Comparison of ENCODE assay signal across 37 mouse cellular contexts in genomic region chr12:116317818-116318217, GRCm38 (mm10). TPM values are rescaled to one million over a fixed set of nuclear protein-coding genes. Genes with fewer than 3 reads are reported as not detected.
DNase-seq lines count a peak whose midpoint lies in the region; TF ChIP-seq lines count a peak whose summit lies in the region.
"Had no signal": no experiment of that assay in that cellular context is flagged by ENCODE, and none has a peak within 500 bp of the region (broad histone marks: within the 10 kb centered on the region; RNA-seq: fewer than 3 reads in every experiment).

No protein-coding gene starts in this region.

- no peak for TF ChIP-seq POLR2A in embryonic fibroblast, embryonic 13.5 days (IDR thresholded peaks at IDR 0.05; ENCODE audit: low read depth, low read length)
- no peak for TF ChIP-seq POLR2A in myocyte (IDR thresholded peaks at IDR 0.05; ENCODE audit: insufficient read length, low read depth)

- no peaks in the 10 kb centered on the region for H3K9me3 ChIP-seq in heart, embryonic 10.5 days
- H3K9me3 ChIP-seq: embryonic facial prominence, embryonic 10.5 days; embryonic facial prominence, embryonic 15.5 days; forebrain, embryonic 13.5 days; liver, embryonic 12.5 days; midbrain, embryonic 12.5 days had no signal

- DNase-seq in lung, postnatal 36 days: peak; percentile 21
- no peak for DNase-seq in lung, postnatal 4 days
- DNase-seq in urinary bladder, adult 18-20 months (ENCODE audit: low spot score in 2 of 2): no peak
- no peak for DNase-seq in heart, embryonic 10.5 days (ENCODE audit: low spot score)
- no peak for DNase-seq in MN1 (ENCODE audit: low spot score)
- DNase-seq: adrenal gland, postnatal 10 days; B cell, adult 2 months; cerebellum, adult 11 months; cerebellum, postnatal 14 days; gastrocnemius, postnatal 36 days; heart, adult 2 months; heart, postnatal 14 days; kidney, adult 18-20 months; kidney, postnatal 36 days; layer of hippocampus, postnatal 36 days; left cerebral cortex, postnatal 4 days; liver, postnatal 0 days; right cerebral cortex, postnatal 25 days; spleen, adult 18-20 months; thymus, adult 18-20 months; thymus, postnatal 25 days had no signal

- H3K27ac ChIP-seq in embryonic fibroblast, embryonic 13.5 days (ENCODE audit: insufficient read depth, low read length): peak overlapping the region; percentile 92
- no peak overlapping the region for H3K27ac ChIP-seq in heart, embryonic 10.5 days
- H3K27ac ChIP-seq: embryonic facial prominence, embryonic 10.5 days; embryonic facial prominence, embryonic 15.5 days; forebrain, embryonic 13.5 days; heart, adult 2 months; liver, embryonic 12.5 days; midbrain, embryonic 12.5 days had no signal

- TF ChIP-seq CTCF in embryonic fibroblast, embryonic 13.5 days (IDR thresholded peaks at IDR 0.05; ENCODE audit: borderline replicate concordance, insufficient read depth, low read length): no peak

- H3K4me1 ChIP-seq in embryonic fibroblast, embryonic 13.5 days (ENCODE audit: control insufficient read depth, insufficient read depth, low read length): 0 out of 2 replicates have a peak, but pooled peaks cover 3% of the 10 kb centered on the region
- H3K4me1 ChIP-seq in heart, embryonic 10.5 days: no peaks in the 10 kb centered on the region
- H3K4me1 ChIP-seq: embryonic facial prominence, embryonic 10.5 days; embryonic facial prominence, embryonic 15.5 days; forebrain, embryonic 13.5 days; midbrain, embryonic 12.5 days had no signal

- H3K4me3 ChIP-seq in embryonic fibroblast, embryonic 13.5 days (ENCODE audit: insufficient read depth, low read length): no peak overlapping the region
- no peak overlapping the region for H3K4me3 ChIP-seq in myocyte
- H3K4me3 ChIP-seq in heart, embryonic 10.5 days: no peak overlapping the region
- H3K4me3 ChIP-seq: embryonic facial prominence, embryonic 10.5 days; embryonic facial prominence, embryonic 15.5 days; forebrain, embryonic 13.5 days; heart, adult 2 months; liver, embryonic 12.5 days; midbrain, embryonic 12.5 days had no signal

- H3K27me3 ChIP-seq in myocyte (ENCODE audit: control insufficient read depth, insufficient read depth, insufficient read length): no peaks in the 10 kb centered on the region
- no peaks in the 10 kb centered on the region for H3K27me3 ChIP-seq in heart, embryonic 10.5 days (ENCODE audit: insufficient read depth, poor library complexity, severe bottlenecking)
- H3K27me3 ChIP-seq: embryonic facial prominence, embryonic 15.5 days; forebrain, embryonic 13.5 days; liver, embryonic 12.5 days; midbrain, embryonic 12.5 days had no signal

- 77% methylated on average over 1 of the region's 1 CpGs for WGBS in heart, embryonic 10.5 days

- H3K36me3 ChIP-seq in myocyte (ENCODE audit: control insufficient read depth, insufficient read depth): peaks cover 17% of the 10 kb centered on the region
- H3K36me3 ChIP-seq in heart, embryonic 10.5 days: no peaks in the 10 kb centered on the region
- H3K36me3 ChIP-seq: embryonic facial prominence, embryonic 15.5 days; midbrain, embryonic 12.5 days had no signal

- peaks cover 50% of the 10 kb centered on the region for H3K79me2 ChIP-seq in myocyte (ENCODE audit: control insufficient read depth, insufficient read depth)

- no peak overlapping the region for H3K4me2 ChIP-seq in myocyte (ENCODE audit: low read depth)
- H3K4me2 ChIP-seq: embryonic facial prominence, embryonic 15.5 days; forebrain, embryonic 13.5 days; liver, embryonic 12.5 days; midbrain, embryonic 12.5 days had no signal

- H3ac ChIP-seq in myocyte (ENCODE audit: control insufficient read depth, insufficient read length): no peak overlapping the region

TF ChIP-seq in myocyte, 11 proteins besides CTCF, POLR2A, EP300 and RAD21:
- TF ChIP-seq MYOG (IDR thresholded peaks at IDR 0.05; ENCODE audit: control insufficient read depth in 1 of 3, insufficient read depth in 1 of 3, insufficient read length in 2 of 3, low read depth in 2 of 3): no peak
- TF ChIP-seq SRF (IDR thresholded peaks at IDR 0.05; ENCODE audit: control insufficient read depth, insufficient read length, low read depth): peak; percentile 63
- peak; percentile 41 for TF ChIP-seq CEBPB (IDR thresholded peaks at IDR 0.05; ENCODE audit: insufficient read depth, poor library complexity, severe bottlenecking)

RNA-seq across cellular contexts. Expression of gene Esyt2, which starts 36.8 kb away (rescaled TPM):
- polyA plus RNA-seq in embryonic fibroblast, embryonic 13.5 days (2011; ENCODE audit: insufficient read length, low read depth, missing spikeins): 221 and 258 TPM in 2 replicates
- 16.1 TPM for polyA plus RNA-seq in myocyte (2012; fragmentation: generic; extraction: Trizol)
- 12.5 and 14.7 TPM in 2 replicates for polyA plus RNA-seq in heart, embryonic 10.5 days (2016; fragmentation: Nextera tagmentation; extraction: Ambion mirVana)

RNA-seq across cellular contexts. Expression of gene Gm11027, which starts 42.6 kb away (rescaled TPM):
- not detected in 2 replicates for polyA plus RNA-seq in embryonic fibroblast, embryonic 13.5 days (2011; ENCODE audit: insufficient read length, low read depth, missing spikeins)
- not detected for polyA plus RNA-seq in myocyte (2012; fragmentation: generic; extraction: Trizol)
- not detected in 2 replicates for polyA plus RNA-seq in heart, embryonic 10.5 days (2016; fragmentation: Nextera tagmentation; extraction: Ambion mirVana)
- polyA plus RNA-seq: embryonic facial prominence, embryonic 10.5 days; embryonic facial prominence, embryonic 15.5 days; forebrain, embryonic 13.5 days; heart, adult 2 months; heart, embryonic 14.5 days; hindbrain, embryonic 11.5 days; hindbrain, embryonic 16.5 days; intestine, embryonic 14.5 days; kidney, embryonic 16.5 days; limb, embryonic 14.5 days; liver, embryonic 12.5 days; liver, postnatal 0 days; lung, embryonic 16.5 days; midbrain, embryonic 12.5 days; neural tube, embryonic 14.5 days; stomach, embryonic 16.5 days had no signal

RNA-seq across cellular contexts. Expression of gene Wdr60, which starts 55.0 kb away (rescaled TPM):
- 12.0 and 13.9 TPM in 2 replicates for polyA plus RNA-seq in embryonic fibroblast, embryonic 13.5 days (2011; ENCODE audit: insufficient read length, low read depth, missing spikeins)
- polyA plus RNA-seq in myocyte (2012; fragmentation: generic; extraction: Trizol): 4.5 TPM
- polyA plus RNA-seq in heart, embryonic 10.5 days (2016; fragmentation: Nextera tagmentation; extraction: Ambion mirVana): 3.6 and 9.8 TPM in 2 replicates

Comparison
In these comparisons a context has a peak if more than half of its experiments do, and no peak if none do; other contexts are left out.
1. RNA of gene Esyt2, which starts 36.8 kb away (polyA plus RNA-seq): 221 to 258 TPM in embryonic fibroblast, embryonic 13.5 days; 16.1 TPM in myocyte (single experiment) and 12.5 to 14.7 TPM in heart, embryonic 10.5 days; every median in the first group is over 10 times any median in the second.